Mouse (Mus musculus) spleen, adult 2 months (tissue): ENCODE data around the gene Ccdc142.

Source experiments
- CTCF ChIP-seq: fragments of 200-500 bp; IDR thresholded peaks from 2 replicates; pipeline ENCODE4 v1.5.1; 2011; ENCODE audit warnings: mild to moderate bottlenecking, inconsistent platforms; ENCODE audit not compliant: insufficient read depth, insufficient read length, insufficient replicate concordance; ENCODE audit errors: extremely low read depth
- POLR2A ChIP-seq: fragments of 200-500 bp; IDR thresholded peaks from 2 replicates; pipeline ENCODE4 v1.6.1; 2011; ENCODE audit warnings: low read depth, low read length, inconsistent platforms

- no peak for TF ChIP-seq CTCF
- no peak for TF ChIP-seq POLR2A
Observed at GRCm38 (mm10) chr6:83111510-83112136, 10.2 kb downstream of the Ccdc142 start.
